Mouse (Mus musculus) embryonic fibroblast, embryonic 13.5 days (primary cell): Measurements from ENCODE around the gene Sema3e.

Experiments used
- CTCF ChIP-seq: IDR thresholded peaks from 2 replicates; pipeline ENCODE4 v1.5.1; 2011; ENCODE audit warnings: mild to moderate bottlenecking, control low read depth, low read length, moderate library complexity, borderline replicate concordance; ENCODE audit not compliant: insufficient read depth
- POLR2A ChIP-seq: IDR thresholded peaks from 2 replicates; pipeline ENCODE4 v1.6.1; 2011; ENCODE audit warnings: low read depth, mild to moderate bottlenecking, control low read depth, low read length, moderate library complexity

DNA sequence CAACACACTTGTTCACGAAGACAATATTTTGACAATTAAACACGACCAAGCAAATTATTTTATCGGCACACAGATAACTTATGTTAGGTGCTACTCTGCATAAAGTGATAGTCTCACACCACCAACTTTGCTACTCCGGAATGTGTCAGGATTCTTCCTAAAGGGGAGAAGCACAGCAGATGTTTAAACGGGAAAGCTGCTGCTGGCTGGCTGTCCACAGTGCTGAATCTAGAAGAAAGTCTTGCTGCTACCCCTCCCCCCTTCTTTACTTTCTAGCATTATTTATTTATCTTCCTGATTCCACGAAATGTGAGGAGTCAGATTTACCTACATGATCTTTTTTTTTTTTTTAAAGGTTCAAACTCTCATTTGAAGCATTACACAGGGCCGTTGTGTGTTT lies 23.6 kb downstream of the Sema3e start:
- TF ChIP-seq POLR2A (no peak), CTCF (no peak)
